Mouse (Mus musculus) layer of hippocampus, adult 9-10 months (tissue): ENCODE data around the gene Hebp1.

Experiments
- DNase-seq: peaks from one replicate; pipeline ENCODE4 v3.0.0; 2022; ENCODE audit warnings: low spot score

The Hebp1 gene

GRCm38 (mm10) chr6:135113114-135113436 lies 84.7 kb downstream of the Hebp1 start:
- DNase-seq = no peak

- no peak for DNase-seq
Measured at GRCm38 (mm10) chr6:135112411-135113113, 85.3 kb downstream of the Hebp1 start.

- DNase-seq = no peak
Measured at GRCm38 (mm10) chr6:135107014-135107413, 90.8 kb downstream of the Hebp1 start.

GRCm38 (mm10) chr6:135102736-135103303 lies 95.0 kb downstream of the Hebp1 start:
- DNase-seq = no peak

- no peak for DNase-seq
Measured at GRCm38 (mm10) chr6:135100787-135101472, 96.9 kb downstream of the Hebp1 start.

GRCm38 (mm10) chr6:135092798-135093470 lies 104.9 kb downstream of the Hebp1 start:
- DNase-seq = peak; percentile 26

GRCm38 (mm10) chr6:135090661-135091060 lies 107.2 kb downstream of the Hebp1 start:
- no peak for DNase-seq

GRCm38 (mm10) chr6:135089786-135090185 lies 108.0 kb downstream of the Hebp1 start:
- DNase-seq = no peak

GRCm38 (mm10) chr6:135087721-135088451 lies 109.9 kb downstream of the Hebp1 start:
- peak; percentile 71 for DNase-seq
